In the genomic region with DNA sequence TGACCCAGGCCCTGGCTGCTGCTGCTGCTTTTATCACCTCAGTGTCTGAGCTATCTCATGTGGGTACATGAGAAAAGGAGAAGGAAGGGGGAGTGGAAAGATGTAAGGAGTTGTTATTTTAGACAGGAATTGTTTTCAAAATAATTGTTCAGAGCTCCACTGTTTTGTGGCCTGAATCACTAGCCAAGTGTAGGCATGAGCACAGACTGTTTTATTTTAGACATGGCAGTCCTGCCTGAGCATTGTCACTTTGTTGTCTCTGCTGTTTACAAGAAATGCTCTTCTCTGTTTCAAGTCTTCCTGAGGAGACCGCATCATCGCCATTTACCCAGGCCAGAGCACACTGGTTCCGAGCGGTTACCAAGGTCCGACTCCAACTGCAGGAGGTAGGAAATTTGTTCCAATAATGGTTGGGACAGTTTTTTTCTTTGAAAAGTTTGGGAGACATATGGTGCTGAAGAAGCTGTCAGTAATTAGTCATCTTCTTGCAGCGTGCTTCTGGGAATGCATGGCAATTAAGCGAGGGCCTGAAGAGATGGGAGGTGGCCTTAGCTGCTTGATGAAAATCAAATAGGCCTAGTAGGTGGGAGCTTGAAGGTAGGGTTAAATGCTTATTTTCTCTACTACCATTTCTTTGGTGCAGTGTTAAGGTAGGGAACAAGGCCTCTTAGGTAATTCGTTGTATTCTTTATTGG, we compare ENCODE assay signal across 25 mouse cellular contexts.
A peak's percentile ranks its signal among the peaks of the same experiment; 100 is the strongest.
DNase-seq lines count a peak whose midpoint lies in the region; TF ChIP-seq lines count a peak whose summit lies in the region.
"Had no signal": no experiment of that assay in that cellular context is flagged by ENCODE, and none has a peak within 500 bp of the region (broad histone marks: within the 10 kb centered on the region; RNA-seq: fewer than 3 reads in every experiment).

No protein-coding gene starts in this region.

- H3K27ac ChIP-seq in left cerebral cortex, adult 2 months: peak overlapping the region; percentile 63
- H3K27ac ChIP-seq: embryonic facial prominence, embryonic 12.5 days; embryonic facial prominence, embryonic 15.5 days; heart, embryonic 15.5 days; hindbrain, embryonic 10.5 days; hindbrain, embryonic 13.5 days had no signal

- no peak overlapping the region for H3K4me3 ChIP-seq in left cerebral cortex, adult 2 months
- H3K4me3 ChIP-seq: embryonic facial prominence, embryonic 12.5 days; embryonic facial prominence, embryonic 15.5 days; heart, embryonic 12.5 days; heart, embryonic 15.5 days; hindbrain, embryonic 10.5 days; hindbrain, embryonic 13.5 days had no signal

- peak; percentile 23 to 29 for DNase-seq in frontal cortex, postnatal 36 days (ENCODE audit: low spot score in 2 of 2)
- DNase-seq in frontal cortex, postnatal 10 days (ENCODE audit: low spot score in 2 of 2): no peak
- DNase-seq in left cerebral cortex, adult 2 months (ENCODE audit: extremely low spot score in 1 of 2, low spot score in 2 of 2): peak in 1 of 2 experiments; percentile 27
- DNase-seq in left cerebral cortex, postnatal 4 days: no peak
- DNase-seq in right cerebral cortex, adult 2 months (ENCODE audit: low spot score in 2 of 2): peak; percentile 31 to 49
- DNase-seq in right cerebral cortex, postnatal 36 days (ENCODE audit: low spot score in 2 of 2): no peak
- DNase-seq in spleen, postnatal 4 days (ENCODE audit: low spot score in 2 of 2): no peak
- DNase-seq: adrenal gland, postnatal 10 days; adrenal gland, postnatal 36 days; B cell, adult 2 months; cerebellum, adult 11 months; cerebellum, adult 2 months; cerebellum, adult 9-11 months; cerebellum, postnatal 25 days; forebrain, postnatal 0 days; gastrocnemius, postnatal 25 days; heart, adult 18-20 months; heart, postnatal 10 days; heart, postnatal 36 days had no signal

- no peak for TF ChIP-seq CTCF in left cerebral cortex, adult 2 months (IDR thresholded peaks at IDR 0.05)

- intact Hi-C loops in left cerebral cortex, adult 2 months (cut with DNase I): loop anchor here (1.0 to 2.0 kb wide), 2 partner anchors 27 to 62 kb away; no protein-coding TSS in a partner anchor
- intact Hi-C loops in left cerebral cortex, postnatal 4 days (cut with DNase I): no loop called here

Comparison
In these comparisons a context has a peak if more than half of its experiments do, and no peak if none do; other contexts are left out.
1. DNase-seq: peak in frontal cortex, postnatal 36 days (2 of 2) and right cerebral cortex, adult 2 months (2 of 2); none in frontal cortex, postnatal 10 days (0 of 2), left cerebral cortex, postnatal 4 days (single experiment), right cerebral cortex, postnatal 36 days (0 of 2) and spleen, postnatal 4 days (0 of 2).